Mouse (Mus musculus) layer of hippocampus, postnatal 10 days (tissue): ENCODE data around the gene Slc22a23. TPM values are rescaled to one million over a fixed set of nuclear protein-coding genes. Genes with fewer than 3 reads are reported as not detected.
A peak's percentile ranks its signal among the peaks of the same experiment; 100 is the strongest.
"Not testable (repeated sequence)": the region's sequence is repeated elsewhere in the genome, so short reads cannot be mapped to it uniquely, and the experiment has no call there.

ENCODE experiments used
- DNase-seq, 2 experiments: peaks; one replicate each; pipeline ENCODE4 v3.0.0; 2021; ENCODE audit warnings: low spot score in 2 of 2
- long read RNA-seq: library from polyadenylated mRNA; stranded (forward); transcript quantifications from one replicate; pipeline ENCODE4 v2.0.0, GENCODE M21; 2023
- total RNA-seq, 2 experiments: library from RNA; stranded (reverse); gene quantifications; 2 replicates each; pipeline ENCODE4 v1.2.3; 2021

The Slc22a23 gene
- 10 to 100 TPM; 51.4 to 51.8 TPM for total RNA-seq
- long read RNA-seq, full-length matches to known transcripts: 3 of 11 reads
- long read RNA-seq, partial matches to known transcripts: 0 of 11 reads
- long read RNA-seq, other reads (novel, unspliced or antisense): 8 of 11 reads

- peak; percentile 72 to 84 for DNase-seq
Measured at GRCm38 (mm10) chr13:34345128-34346085, at the start of gene Slc22a23. Gene Slc22a23 (minus strand): TSS chr13:34345182.

- DNase-seq: not testable (repeated sequence)
Measured at GRCm38 (mm10) chr13:34394305-34394704, 49.3 kb upstream of the Slc22a23 start.

- no peak for DNase-seq
Measured at GRCm38 (mm10) chr13:34392376-34392775, 47.4 kb upstream of the Slc22a23 start.

GRCm38 (mm10) chr13:34388219-34388618 is 43.2 kb upstream of the Slc22a23 start:
- no peak for DNase-seq

GRCm38 (mm10) chr13:34383416-34383815 is 38.4 kb upstream of the Slc22a23 start:
- DNase-seq: no peak

- no peak for DNase-seq
Measured at GRCm38 (mm10) chr13:34378926-34379325, 33.9 kb upstream of the Slc22a23 start.

GRCm38 (mm10) chr13:34375145-34375544 is 30.2 kb upstream of the Slc22a23 start:
- DNase-seq: no peak

GRCm38 (mm10) chr13:34372870-34373478 is 28.0 kb upstream of the Slc22a23 start:
- no peak for DNase-seq

- no peak for DNase-seq
Measured at GRCm38 (mm10) chr13:34371951-34372869, 27.2 kb upstream of the Slc22a23 start.

- no peak for DNase-seq
Measured at GRCm38 (mm10) chr13:34370281-34370825, 25.4 kb upstream of the Slc22a23 start.

- no peak for DNase-seq
Measured at GRCm38 (mm10) chr13:34365226-34365625, 20.2 kb upstream of the Slc22a23 start.

- no peak for DNase-seq
Measured at GRCm38 (mm10) chr13:34355656-34356055, 10.7 kb upstream of the Slc22a23 start.

- DNase-seq: no peak
Measured at GRCm38 (mm10) chr13:34354830-34355624, 10.0 kb upstream of the Slc22a23 start.

- no peak for DNase-seq
Measured at GRCm38 (mm10) chr13:34353241-34353640, 8.3 kb upstream of the Slc22a23 start.

GRCm38 (mm10) chr13:34351437-34351836 is 6.5 kb upstream of the Slc22a23 start:
- DNase-seq: no peak

GRCm38 (mm10) chr13:34347960-34348889 is 3.2 kb upstream of the Slc22a23 start:
- no peak for DNase-seq

GRCm38 (mm10) chr13:34346748-34347147 is 1.8 kb upstream of the Slc22a23 start:
- no peak for DNase-seq

- DNase-seq: no peak
Measured at GRCm38 (mm10) chr13:34346238-34346637, 1.3 kb upstream of the Slc22a23 start.
